Mouse (Mus musculus): ENCODE measurements at regions not wholly inside any gene's neighbourhood (a gene's known extent, or its start where the extent isn't known, plus 50 kb on each side); places are given as distances from the start of the nearest gene placed in this dataset.

- 86% methylated on average over 1 of the region's 1 CpGs for WGBS
Measured at GRCm38 (mm10) chr13:88144591-88144990, 676.7 kb upstream of the Edil3 start.

DNA sequence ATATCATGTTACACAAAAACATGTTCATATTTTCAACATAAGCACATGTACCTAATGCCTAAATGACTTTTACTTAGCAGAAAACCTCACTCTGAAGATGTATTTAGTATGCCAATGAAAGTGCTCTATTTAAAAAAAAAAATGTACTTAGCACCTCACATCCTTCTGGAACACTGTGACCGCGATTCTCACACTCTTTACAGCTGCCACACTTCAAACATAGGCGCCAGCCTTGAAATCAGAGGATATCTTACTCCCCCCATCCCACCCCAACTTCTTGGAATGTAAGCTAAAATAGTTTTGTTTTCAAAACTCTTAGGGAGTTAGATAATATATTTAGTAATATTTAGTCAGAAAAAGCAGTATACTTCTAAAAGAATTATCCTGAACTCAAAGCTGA lies 634.7 kb upstream of the Edil3 start:
- no peaks in the 10 kb centered on the region for H3K36me3 ChIP-seq
- no peaks in the 10 kb centered on the region for H3K27me3 ChIP-seq
- H3K4me2 ChIP-seq = no peak overlapping the region
- no peaks in the 10 kb centered on the region for H3K9me3 ChIP-seq (replicated peaks)
- no peak for ATAC-seq (replicated peaks; ENCODE audit: low FRiP score)
- H3K27ac ChIP-seq = no peak overlapping the region
- WGBS = 93% methylated on average over 3 of the region's 3 CpGs
- no peak overlapping the region for H3K4me3 ChIP-seq (replicated peaks)
- no peaks in the 10 kb centered on the region for H3K4me1 ChIP-seq
- H3K9ac ChIP-seq = no peak overlapping the region

More at GRCm38 (mm10) chr13:88144591-88144990, 676.7 kb upstream of the Edil3 start:
- no peak for ATAC-seq (replicated peaks; ENCODE audit: low FRiP score)
- Histone ChIP-seq H3K9ac (no peak overlapping the region), H3K4me2 (no peak overlapping the region), H3K27me3 (no peaks in the 10 kb centered on the region), H3K36me3 (no peaks in the 10 kb centered on the region), H3K9me3 (replicated peaks) (no peaks in the 10 kb centered on the region), H3K27ac (no peak overlapping the region), H3K4me3 (replicated peaks) (no peak overlapping the region), H3K4me1 (no peaks in the 10 kb centered on the region)

DNA sequence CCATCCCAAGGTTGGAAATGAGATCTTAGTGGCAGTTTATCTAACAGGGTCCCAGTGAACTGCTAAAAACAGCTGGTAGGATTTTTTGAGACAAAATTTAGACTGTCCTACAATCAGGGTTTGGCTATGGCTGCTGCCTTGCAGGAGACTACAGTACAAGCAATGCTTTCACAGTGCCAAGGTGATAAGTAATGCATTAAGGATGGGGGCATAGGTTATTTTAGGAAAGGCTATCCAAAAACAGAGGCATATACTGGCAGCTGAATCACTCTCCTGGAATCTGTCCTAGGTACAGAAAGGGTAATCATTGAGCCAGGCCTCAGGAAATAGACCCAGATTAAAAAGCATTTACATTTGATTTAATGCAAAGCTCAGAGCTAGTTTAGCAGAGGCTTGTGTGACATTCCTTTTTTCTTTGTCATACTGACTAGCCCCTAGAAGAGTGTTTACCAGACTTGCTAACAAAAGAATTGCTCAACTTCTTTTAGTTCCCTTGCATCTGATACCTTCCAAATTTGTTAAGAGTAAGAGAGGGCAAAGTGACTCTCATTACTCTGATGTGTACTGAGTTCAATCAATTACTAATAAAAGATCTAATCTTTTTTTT lies 619.5 kb upstream of the Edil3 start:
- H3K9ac ChIP-seq = no peak overlapping the region

DNA sequence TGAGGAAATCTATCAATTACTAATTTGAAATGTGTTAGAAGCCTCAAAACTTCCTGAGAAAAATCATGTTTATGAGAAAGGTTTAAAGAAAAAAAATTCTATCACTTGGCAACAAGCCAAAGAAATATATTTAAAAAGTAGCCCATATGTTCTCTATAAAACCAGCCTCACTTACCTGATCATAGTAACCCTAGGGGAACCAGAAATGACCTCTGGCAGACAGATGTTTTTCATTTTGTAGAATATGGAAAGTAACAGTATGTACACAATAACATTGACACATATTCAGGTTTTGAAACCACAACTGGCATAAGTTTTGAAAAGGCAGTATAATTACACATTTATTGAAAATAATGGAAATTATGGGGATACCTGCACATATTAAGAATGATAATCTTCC lies 580.8 kb upstream of the Edil3 start:
- H3K36me3 ChIP-seq = no peaks in the 10 kb centered on the region
- H3K9me3 ChIP-seq (replicated peaks) = no peaks in the 10 kb centered on the region
- no peak overlapping the region for H3K9ac ChIP-seq
- H3K27ac ChIP-seq = no peak overlapping the region
- no peaks in the 10 kb centered on the region for H3K4me1 ChIP-seq
- H3K4me3 ChIP-seq (replicated peaks) = no peak overlapping the region
- ATAC-seq (replicated peaks; ENCODE audit: low FRiP score) = no peak
- H3K4me2 ChIP-seq = no peak overlapping the region
- no peaks in the 10 kb centered on the region for H3K27me3 ChIP-seq

More for the DNA sequence above, 619.5 kb upstream of the Edil3 start:
- Histone ChIP-seq H3K4me3 (replicated peaks) (no peak overlapping the region), H3K27ac (no peak overlapping the region), H3K4me1 (no peaks in the 10 kb centered on the region), H3K36me3 (no peaks in the 10 kb centered on the region), H3K27me3 (no peaks in the 10 kb centered on the region), H3K9me3 (replicated peaks) (no peaks in the 10 kb centered on the region), H3K4me2 (no peak overlapping the region)
- peak; percentile 56; the same call in 1 of the 2 replicates for ATAC-seq (replicated peaks; ENCODE audit: low FRiP score)
